Mouse (Mus musculus) T-helper 1 cell (primary cell): ENCODE measurements around the gene Borcs5.

Experiments
- in situ Hi-C: fragments of 300-600 bp; cut with MboI, MseI; formaldehyde crosslinking; loops from one replicate; pipeline ENCODE4 v1.15.1; 2025; ENCODE audit warnings: high pct_unique_total_duplicates

Gene Borcs5

DNA sequence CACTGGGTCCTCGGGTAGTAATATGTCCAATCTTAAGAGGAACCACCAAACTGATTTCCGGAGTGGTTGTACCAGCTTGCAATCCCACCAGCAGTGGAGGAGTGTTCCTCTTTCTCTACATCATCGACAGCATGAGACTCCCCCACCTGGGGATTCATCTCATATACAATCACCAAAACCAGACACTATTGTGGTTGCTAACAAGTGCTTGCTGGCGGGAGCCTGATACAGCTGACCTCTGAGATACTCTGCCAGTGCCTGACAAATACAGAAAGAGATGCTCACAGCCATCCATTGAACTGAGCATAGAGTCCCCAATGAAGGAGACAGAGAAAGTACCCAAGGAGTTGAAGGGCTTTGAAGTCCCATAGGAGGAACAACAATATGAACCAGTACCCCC is 116.7 kb downstream of the Borcs5 start:
- in situ Hi-C loops = no loop called here
